Comparison of ENCODE assay signal across 9 mouse cellular contexts in the genomic region with DNA sequence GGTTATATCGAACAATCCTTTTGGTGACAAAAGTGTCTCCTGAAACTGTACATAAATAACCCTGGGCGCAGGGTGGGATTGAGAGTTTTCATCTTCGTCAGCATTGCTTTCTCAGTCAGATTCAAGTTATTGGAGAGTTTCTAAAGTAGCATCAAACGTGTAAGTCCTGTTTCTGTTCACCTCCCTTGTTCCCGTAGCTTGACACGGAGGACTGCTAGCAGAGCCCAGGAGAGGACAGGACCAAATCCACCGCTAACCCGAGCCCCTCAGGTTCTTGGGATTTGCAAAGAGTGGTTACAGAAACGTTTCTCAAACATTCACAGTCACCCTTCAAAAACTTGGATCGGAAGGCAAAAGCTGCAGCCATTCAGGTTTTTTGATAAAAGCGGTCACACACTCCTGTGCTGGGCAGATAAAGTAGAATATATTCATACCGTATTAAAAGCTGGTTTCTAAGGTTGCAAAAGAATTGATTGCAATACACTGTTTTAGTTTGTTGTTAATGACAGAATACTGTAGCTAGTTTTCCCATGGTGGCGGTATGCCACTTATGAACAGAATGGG. TPM values are rescaled to one million over a fixed set of nuclear protein-coding genes. Genes with fewer than 3 reads are reported as not detected.
A peak's percentile ranks its signal among the peaks of the same experiment; 100 is the strongest.
DNase-seq lines count a peak whose midpoint lies in the region; ATAC-seq and TF ChIP-seq lines count a peak whose summit lies in the region.
"Had no signal": no experiment of that assay in that cellular context is flagged by ENCODE, and none has a peak within 500 bp of the region (broad histone marks: within the 10 kb centered on the region; RNA-seq: fewer than 3 reads in every experiment).

No protein-coding gene starts in this region.

- H3K4me1 ChIP-seq in heart, embryonic 13.5 days, result peaks cover 27% of the 10 kb centered on the region
- H3K4me1 ChIP-seq in heart, postnatal 0 days (ENCODE audit: control insufficient read depth, insufficient read depth), result peaks cover 7% of the 10 kb centered on the region; the same call in 1 of the 2 replicates

- peak overlapping the region; percentile 99 for H3K4me3 ChIP-seq in heart, embryonic 13.5 days
- H3K4me3 ChIP-seq in heart, postnatal 0 days (ENCODE audit: low read depth, low read length), result peak overlapping the region; percentile 94

- no peaks in the 10 kb centered on the region for H3K27me3 ChIP-seq in heart, embryonic 13.5 days (replicated peaks)
- H3K27me3 ChIP-seq in heart, postnatal 0 days (ENCODE audit: control insufficient read depth, insufficient read depth, low read length), result no peaks in the 10 kb centered on the region
- H3K27me3 ChIP-seq: Patski had no signal

- no peak for TF ChIP-seq CTCF in heart, postnatal 0 days (IDR thresholded peaks at IDR 0.05; ENCODE audit: low read depth)

- intact Hi-C loops in heart, postnatal 14 days (cut with DNase I), result loop anchor here (5.0 kb wide), 1 partner anchor 45 kb away; a partner anchor contains a TSS

- no peak for TF ChIP-seq EP300 in heart, postnatal 0 days (IDR thresholded peaks at IDR 0.05; ENCODE audit: low read depth)

- DNase-seq in heart, postnatal 14 days, result no peak
- peak; percentile 46 for DNase-seq in MEL-GATA-1-ER (ENCODE audit: extremely low read depth, low read depth)
- no peak for DNase-seq in heart, postnatal 0 days (ENCODE audit: low spot score)
- no peak for DNase-seq in right cerebral cortex, adult 18-20 months
- no peak for DNase-seq in adrenal gland, postnatal 10 days
- no peak for DNase-seq in layer of hippocampus, postnatal 14 days (ENCODE audit: low spot score in 2 of 2)

- peak overlapping the region; percentile 89 for H3K27ac ChIP-seq in heart, embryonic 13.5 days (replicated peaks)
- 0 out of 2 replicates have a peak overlapping the region, but pooled peaks have one; percentile 83 for H3K27ac ChIP-seq in heart, postnatal 0 days (ENCODE audit: low read depth)

- peaks cover 14% of the 10 kb centered on the region for H3K36me3 ChIP-seq in heart, embryonic 13.5 days
- no peaks in the 10 kb centered on the region for H3K36me3 ChIP-seq in heart, postnatal 0 days (replicated peaks; ENCODE audit: control insufficient read depth, insufficient read depth, low read length)

- H3K4me2 ChIP-seq in heart, embryonic 13.5 days, result peak overlapping the region; percentile 87
- H3K4me2 ChIP-seq in heart, postnatal 0 days (ENCODE audit: low read depth, low read length), result peak overlapping the region; percentile 81

- no peaks in the 10 kb centered on the region for H3K9me3 ChIP-seq in heart, embryonic 13.5 days
- no peaks in the 10 kb centered on the region for H3K9me3 ChIP-seq in heart, postnatal 0 days (replicated peaks; ENCODE audit: control insufficient read depth, low read length)

- H3K9ac ChIP-seq in heart, embryonic 13.5 days, result peak overlapping the region; percentile 98
- peak overlapping the region; percentile 89 for H3K9ac ChIP-seq in heart, postnatal 0 days (replicated peaks; ENCODE audit: low read depth, low read length)

- no peak for ATAC-seq in heart, embryonic 13.5 days (ENCODE audit: extremely low read depth, insufficient number of reproducible peaks, low FRiP score, low TSS enrichment)
- no peak for ATAC-seq in heart, postnatal 0 days (ENCODE audit: insufficient read depth, low read depth)
- ATAC-seq in megakaryocyte-erythroid progenitor cell, adult 5-6 weeks (replicated peaks; ENCODE audit: low FRiP score, low TSS enrichment, poor library complexity, severe bottlenecking), result peak; percentile 58

- 22% methylated on average over 13 of the region's 13 CpGs for WGBS in heart, embryonic 13.5 days
- WGBS in heart, postnatal 0 days, result 18% methylated on average over 13 of the region's 13 CpGs

RNA-seq across cellular contexts. Expression of a gene that starts 1.0 kb away (rescaled TPM):
- 107 and 122 TPM in 2 replicates for polyA plus RNA-seq in heart, embryonic 13.5 days (2015; fragmentation: Nextera tagmentation; extraction: Ambion mirVana)
- total RNA-seq in heart, postnatal 14 days (2021), result 100 to 1,000 TPM; 161 to 167 TPM
- 81.6 and 87.2 TPM in 2 replicates for total RNA-seq in heart, postnatal 0 days (2014; rRNA removed; ENCODE audit: low replicate concordance)
- polyA plus RNA-seq in heart, postnatal 0 days (2015; fragmentation: Nextera tagmentation; extraction: Ambion mirVana), result 121 TPM in 2 replicates
- 30.2 and 39.0 TPM in 2 replicates for total RNA-seq in megakaryocyte-erythroid progenitor cell, adult 5-6 weeks (2014; fragmentation: Nextera tagmentation)
- total RNA-seq in megakaryocyte-erythroid progenitor cell, adult 5-6 weeks (2017), result 32.5 and 41.3 TPM in 2 replicates
- total RNA-seq in adrenal gland, postnatal 10 days (2021), result 100 to 1,000 TPM; 110 to 120 TPM
- 100 to 1,000 TPM; 185 to 191 TPM for total RNA-seq in layer of hippocampus, postnatal 14 days (2021)

RNA-seq across cellular contexts. Expression of a gene that starts 47.4 kb away (rescaled TPM):
- 48.5 and 60.0 TPM in 2 replicates for polyA plus RNA-seq in heart, embryonic 13.5 days (2015; fragmentation: Nextera tagmentation; extraction: Ambion mirVana)
- 10 to 100 TPM; 43.1 to 45.4 TPM for total RNA-seq in heart, postnatal 14 days (2021)
- total RNA-seq in heart, postnatal 0 days (2014; rRNA removed; ENCODE audit: low replicate concordance), result 24.9 and 50.3 TPM in 2 replicates
- polyA plus RNA-seq in heart, postnatal 0 days (2015; fragmentation: Nextera tagmentation; extraction: Ambion mirVana), result 42.7 and 50.0 TPM in 2 replicates
- 98.3 and 112 TPM in 2 replicates for total RNA-seq in megakaryocyte-erythroid progenitor cell, adult 5-6 weeks (2014; fragmentation: Nextera tagmentation)
- total RNA-seq in megakaryocyte-erythroid progenitor cell, adult 5-6 weeks (2017), result 55.1 and 58.6 TPM in 2 replicates
- total RNA-seq in adrenal gland, postnatal 10 days (2021), result 10 to 100 TPM; 69.3 to 71.4 TPM
- 10 to 100 TPM; 74.3 to 90.7 TPM for total RNA-seq in layer of hippocampus, postnatal 14 days (2021)
